Mouse (Mus musculus): Measurements from ENCODE around the gene Sgpl1. TPM values are rescaled to one million over a fixed set of nuclear protein-coding genes. Genes with fewer than 3 reads are reported as not detected.
A peak's percentile ranks its signal among the peaks of the same experiment; 100 is the strongest.

The Sgpl1 gene
- polyA plus RNA-seq, 1 experiment from 2014 or later, result 68.3 TPM

GRCm38 (mm10) chr10:61150616-61151015 is 3.1 kb upstream of the Sgpl1 start:
- WGBS, result 16% methylated on average over 6 of the region's 6 CpGs
- Histone ChIP-seq H3K4me1 (peaks cover 8% of the 10 kb centered on the region), H3K9me3 (no peaks in the 10 kb centered on the region), H3K27me3 (no peaks in the 10 kb centered on the region), H3K36me3 (no peaks in the 10 kb centered on the region), H3K4me2 (no peak overlapping the region), H3K27ac (peak overlapping the region; percentile 69), H3K9ac (no peak overlapping the region), H3K4me3 (no peak overlapping the region)
- ATAC-seq (ENCODE audit: insufficient number of reproducible peaks, low FRiP score, low TSS enrichment, low read depth), result no peak

GRCm38 (mm10) chr10:61149476-61149875 is 2.0 kb upstream of the Sgpl1 start:
- no peak overlapping the region for H3K4me3 ChIP-seq
- H3K4me2 ChIP-seq, result no peak overlapping the region
- no peak overlapping the region for H3K27ac ChIP-seq
- no peak for ATAC-seq (ENCODE audit: insufficient number of reproducible peaks, low FRiP score, low TSS enrichment, low read depth)
- H3K9me3 ChIP-seq, result no peaks in the 10 kb centered on the region
- H3K4me1 ChIP-seq, result peaks cover 11% of the 10 kb centered on the region
- WGBS, result 76% methylated on average over 3 of the region's 3 CpGs
- H3K27me3 ChIP-seq, result no peaks in the 10 kb centered on the region
- H3K36me3 ChIP-seq, result no peaks in the 10 kb centered on the region
- no peak overlapping the region for H3K9ac ChIP-seq

GRCm38 (mm10) chr10:61146807-61147156 is 721 bp downstream of the Sgpl1 start:
- peak overlapping the region; percentile 97 for H3K27ac ChIP-seq
- H3K9me3 ChIP-seq, result no peaks in the 10 kb centered on the region
- 0% methylated on average over 13 of the region's 14 CpGs for WGBS
- H3K4me3 ChIP-seq, result peak overlapping the region; percentile 90
- peak; percentile 21 for ATAC-seq (ENCODE audit: insufficient number of reproducible peaks, low FRiP score, low TSS enrichment, low read depth)
- H3K36me3 ChIP-seq, result 0 out of 2 replicates have a peak, but pooled peaks cover 2% of the 10 kb centered on the region
- peak overlapping the region; percentile 95 for H3K4me2 ChIP-seq
- no peaks in the 10 kb centered on the region for H3K27me3 ChIP-seq
- peak overlapping the region; percentile 94 for H3K9ac ChIP-seq
- H3K4me1 ChIP-seq, result peaks cover 11% of the 10 kb centered on the region

GRCm38 (mm10) chr10:61146119-61146806 is 1.2 kb downstream of the Sgpl1 start:
- 0 out of 2 replicates have a peak, but pooled peaks cover 2% of the 10 kb centered on the region for H3K36me3 ChIP-seq
- no peaks in the 10 kb centered on the region for H3K27me3 ChIP-seq
- peak overlapping the region; percentile 90 for H3K4me3 ChIP-seq
- peak overlapping the region; percentile 95 for H3K4me2 ChIP-seq
- peak; percentile 30 for ATAC-seq (ENCODE audit: insufficient number of reproducible peaks, low FRiP score, low TSS enrichment, low read depth)
- peak overlapping the region; percentile 97 for H3K27ac ChIP-seq
- 0% methylated on average over 52 of the region's 53 CpGs for WGBS
- H3K9ac ChIP-seq, result peak overlapping the region; percentile 94
- H3K4me1 ChIP-seq, result peaks cover 11% of the 10 kb centered on the region
- H3K9me3 ChIP-seq, result no peaks in the 10 kb centered on the region

GRCm38 (mm10) chr10:61145766-61146118 is 1.8 kb downstream of the Sgpl1 start:
- Histone ChIP-seq H3K4me3 (peak overlapping the region; percentile 90), H3K4me1 (peaks cover 11% of the 10 kb centered on the region), H3K9ac (peak overlapping the region; percentile 94), H3K4me2 (peak overlapping the region; percentile 95), H3K9me3 (no peaks in the 10 kb centered on the region), H3K36me3 (0 out of 2 replicates have a peak, but pooled peaks cover 2% of the 10 kb centered on the region), H3K27me3 (no peaks in the 10 kb centered on the region), H3K27ac (peak overlapping the region; percentile 97)
- ATAC-seq (ENCODE audit: insufficient number of reproducible peaks, low FRiP score, low TSS enrichment, low read depth), result no peak
- 0% methylated on average over 3 of the region's 3 CpGs for WGBS

- H3K27me3 ChIP-seq, result no peaks in the 10 kb centered on the region
- H3K9ac ChIP-seq, result no peak overlapping the region
- H3K9me3 ChIP-seq, result no peaks in the 10 kb centered on the region
- ATAC-seq (ENCODE audit: insufficient number of reproducible peaks, low FRiP score, low TSS enrichment, low read depth), result no peak
- H3K36me3 ChIP-seq, result 0 out of 2 replicates have a peak, but pooled peaks cover 5% of the 10 kb centered on the region
- H3K4me1 ChIP-seq, result peaks cover 5% of the 10 kb centered on the region
- no peak overlapping the region for H3K4me3 ChIP-seq
- H3K27ac ChIP-seq, result no peak overlapping the region
- no peak overlapping the region for H3K4me2 ChIP-seq
- WGBS, result 83% methylated on average over 2 of the region's 2 CpGs
These were observed 4.2 kb downstream of the Sgpl1 start for GRCm38 (mm10) chr10:61143343-61143742.

- H3K27ac ChIP-seq, result no peak overlapping the region
- H3K4me2 ChIP-seq, result no peak overlapping the region
- H3K9me3 ChIP-seq, result no peaks in the 10 kb centered on the region
- no peak overlapping the region for H3K9ac ChIP-seq
- WGBS, result 72% methylated on average over 1 of the region's 1 CpGs
- no peaks in the 10 kb centered on the region for H3K27me3 ChIP-seq
- H3K4me3 ChIP-seq, result no peak overlapping the region
- H3K4me1 ChIP-seq, result no peaks in the 10 kb centered on the region
- peaks cover 5% of the 10 kb centered on the region; the same call in 1 of the 2 replicates for H3K36me3 ChIP-seq
- ATAC-seq (ENCODE audit: insufficient number of reproducible peaks, low FRiP score, low TSS enrichment, low read depth), result no peak
These were observed 9.9 kb downstream of the Sgpl1 start for GRCm38 (mm10) chr10:61137567-61137966.

- WGBS, result 47% methylated on average over 3 of the region's 3 CpGs
- H3K4me3 ChIP-seq, result no peak overlapping the region
- no peak overlapping the region for H3K27ac ChIP-seq
- no peaks in the 10 kb centered on the region for H3K4me1 ChIP-seq
- no peak overlapping the region for H3K9ac ChIP-seq
- peaks cover 3% of the 10 kb centered on the region; the same call in 1 of the 2 replicates for H3K36me3 ChIP-seq
- no peaks in the 10 kb centered on the region for H3K27me3 ChIP-seq
- no peak overlapping the region for H3K4me2 ChIP-seq
- ATAC-seq (ENCODE audit: insufficient number of reproducible peaks, low FRiP score, low TSS enrichment, low read depth), result no peak
- no peaks in the 10 kb centered on the region for H3K9me3 ChIP-seq
These were observed 12.2 kb downstream of the Sgpl1 start for GRCm38 (mm10) chr10:61135226-61135839.

GRCm38 (mm10) chr10:61134041-61134440 is 13.5 kb downstream of the Sgpl1 start:
- H3K9ac ChIP-seq, result no peak overlapping the region
- no peaks in the 10 kb centered on the region for H3K27me3 ChIP-seq
- no peak overlapping the region for H3K27ac ChIP-seq
- ATAC-seq (ENCODE audit: insufficient number of reproducible peaks, low FRiP score, low TSS enrichment, low read depth), result no peak
- H3K36me3 ChIP-seq, result peaks cover 3% of the 10 kb centered on the region; the same call in 1 of the 2 replicates
- 80% methylated on average over 4 of the region's 4 CpGs for WGBS
- H3K9me3 ChIP-seq, result no peaks in the 10 kb centered on the region
- H3K4me3 ChIP-seq, result no peak overlapping the region
- H3K4me1 ChIP-seq, result no peaks in the 10 kb centered on the region
- no peak overlapping the region for H3K4me2 ChIP-seq

GRCm38 (mm10) chr10:61130959-61131358 is 16.5 kb downstream of the Sgpl1 start:
- Histone ChIP-seq H3K9me3 (no peaks in the 10 kb centered on the region), H3K9ac (no peak overlapping the region), H3K4me1 (no peaks in the 10 kb centered on the region), H3K36me3 (0 out of 2 replicates have a peak, but pooled peaks cover 2% of the 10 kb centered on the region), H3K4me3 (no peak overlapping the region), H3K27ac (no peak overlapping the region), H3K4me2 (no peak overlapping the region), H3K27me3 (no peaks in the 10 kb centered on the region)
- 79% methylated on average over 3 of the region's 3 CpGs for WGBS
- no peak for ATAC-seq (ENCODE audit: insufficient number of reproducible peaks, low FRiP score, low TSS enrichment, low read depth)

- Histone ChIP-seq H3K9ac (no peak overlapping the region), H3K36me3 (0 out of 2 replicates have a peak, but pooled peaks cover 2% of the 10 kb centered on the region), H3K4me2 (no peak overlapping the region), H3K4me3 (no peak overlapping the region), H3K9me3 (no peaks in the 10 kb centered on the region), H3K4me1 (no peaks in the 10 kb centered on the region), H3K27ac (no peak overlapping the region), H3K27me3 (no peaks in the 10 kb centered on the region)
- ATAC-seq (ENCODE audit: insufficient number of reproducible peaks, low FRiP score, low TSS enrichment, low read depth), result no peak
- 77% methylated on average over 1 of the region's 1 CpGs for WGBS
These were observed 18.7 kb downstream of the Sgpl1 start for GRCm38 (mm10) chr10:61128701-61129365.

GRCm38 (mm10) chr10:61124462-61124861 is 23.0 kb downstream of the Sgpl1 start:
- WGBS, result 94% methylated on average over 2 of the region's 2 CpGs
- no peak overlapping the region for H3K27ac ChIP-seq
- peaks cover 15% of the 10 kb centered on the region for H3K36me3 ChIP-seq
- no peaks in the 10 kb centered on the region for H3K9me3 ChIP-seq
- no peak overlapping the region for H3K4me3 ChIP-seq
- H3K9ac ChIP-seq, result no peak overlapping the region
- ATAC-seq (ENCODE audit: insufficient number of reproducible peaks, low FRiP score, low TSS enrichment, low read depth), result no peak
- no peak overlapping the region for H3K4me2 ChIP-seq
- H3K4me1 ChIP-seq, result no peaks in the 10 kb centered on the region; the same call in 1 of the 2 replicates
- H3K27me3 ChIP-seq, result no peaks in the 10 kb centered on the region
